Mouse (Mus musculus): ENCODE measurements at regions not wholly inside any gene's neighbourhood (a gene's known extent, or its start where the extent isn't known, plus 50 kb on each side); places are given as distances from the start of the nearest gene placed in this dataset.

DNA sequence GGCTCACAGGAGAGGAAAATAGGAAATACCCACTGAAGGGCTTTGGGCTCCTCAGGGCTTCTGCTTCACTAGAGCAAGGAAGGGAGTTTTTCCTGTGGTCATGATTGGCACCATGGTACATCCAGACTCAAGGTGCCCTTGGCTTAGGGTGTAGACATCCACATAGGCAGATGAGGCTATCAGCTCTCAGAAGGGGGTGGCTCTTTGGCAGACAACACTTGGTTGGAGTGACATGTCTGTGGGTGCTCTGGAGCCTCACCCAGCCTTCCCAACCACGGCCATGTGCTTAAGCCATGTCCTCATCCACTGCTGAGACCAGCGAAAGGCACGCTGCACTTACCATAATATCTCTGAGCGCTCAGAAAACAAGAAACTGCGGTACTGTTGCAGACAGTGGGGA, 77.8 kb upstream of the 1700025G04Rik start:
- DNase-seq (ENCODE audit: low read depth, low spot score) = no peak

DNA sequence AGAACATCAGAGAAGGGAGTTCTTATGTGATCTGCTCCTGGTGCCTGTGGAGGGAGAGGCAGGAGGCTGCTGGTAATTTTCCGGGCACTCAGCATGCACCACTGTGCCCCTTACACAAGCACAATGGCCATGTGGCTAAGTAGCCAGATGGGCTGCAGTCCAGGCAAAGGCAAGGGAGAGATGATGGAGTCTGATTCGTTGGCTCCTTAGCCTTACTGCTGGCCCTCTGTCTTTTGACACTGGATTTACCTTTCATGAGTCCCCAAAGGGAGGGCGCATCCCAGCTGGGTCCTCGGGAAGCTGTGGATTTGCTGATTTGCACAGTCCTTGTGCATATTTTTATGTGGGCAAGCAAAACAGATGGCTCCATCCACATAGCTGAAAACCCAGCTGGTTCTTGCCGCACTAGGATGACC, 75.6 kb upstream of the 1700025G04Rik start:
- no peak for DNase-seq (ENCODE audit: low read depth, low spot score)

DNA sequence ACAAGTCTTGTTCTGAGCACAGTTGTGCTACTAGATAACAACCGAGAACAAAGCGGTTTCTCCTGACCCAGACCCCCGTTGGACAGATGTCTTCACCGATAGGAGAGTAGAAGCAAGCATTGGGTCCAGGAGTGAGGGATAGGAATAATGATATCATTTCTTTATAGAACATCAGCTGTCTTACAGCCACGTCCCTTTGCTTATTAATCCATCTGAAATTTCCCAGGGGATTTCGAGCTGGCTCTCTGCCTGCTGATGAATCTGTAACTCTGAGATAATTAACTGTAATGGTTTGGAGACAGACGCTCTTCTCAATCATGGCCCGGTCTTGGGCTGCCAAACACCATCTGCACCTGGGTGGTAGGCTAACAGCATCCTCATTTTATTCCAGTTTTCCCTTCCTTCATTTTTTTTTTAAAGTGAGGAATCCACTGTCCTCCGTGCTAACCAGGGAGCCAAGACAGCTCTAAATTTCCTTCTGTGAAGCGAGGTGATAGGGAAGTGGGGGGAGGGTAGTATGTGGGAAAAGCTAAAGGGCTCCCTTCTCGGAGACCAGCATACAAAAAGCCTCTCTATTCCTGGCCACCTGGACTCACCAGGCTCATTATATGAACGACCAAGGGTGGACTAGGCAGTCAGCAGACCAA, 75.0 kb upstream of the 1700025G04Rik start:
- peak; percentile 16 for DNase-seq (ENCODE audit: low read depth, low spot score)

DNA sequence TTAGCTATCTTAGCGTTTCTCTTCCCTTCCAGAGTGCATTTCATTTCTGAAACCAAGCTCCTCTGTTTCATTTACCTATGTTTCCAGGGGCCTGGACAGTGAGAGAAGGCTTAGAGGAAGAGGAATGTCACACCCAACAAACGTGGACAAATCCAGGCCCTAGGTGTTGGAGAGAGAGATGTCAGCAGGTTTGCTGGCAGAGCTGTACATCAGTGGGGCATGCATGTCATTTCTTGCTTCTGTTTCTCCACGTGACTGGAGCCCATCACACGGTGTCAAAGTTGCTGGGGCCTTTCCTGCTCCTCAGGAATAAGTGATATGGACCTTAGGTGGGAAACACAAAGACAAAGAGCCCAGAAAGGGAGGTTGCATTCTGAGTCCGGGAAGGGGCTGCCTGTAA, 74.3 kb upstream of the 1700025G04Rik start:
- no peak for DNase-seq (ENCODE audit: low read depth, low spot score)

DNA sequence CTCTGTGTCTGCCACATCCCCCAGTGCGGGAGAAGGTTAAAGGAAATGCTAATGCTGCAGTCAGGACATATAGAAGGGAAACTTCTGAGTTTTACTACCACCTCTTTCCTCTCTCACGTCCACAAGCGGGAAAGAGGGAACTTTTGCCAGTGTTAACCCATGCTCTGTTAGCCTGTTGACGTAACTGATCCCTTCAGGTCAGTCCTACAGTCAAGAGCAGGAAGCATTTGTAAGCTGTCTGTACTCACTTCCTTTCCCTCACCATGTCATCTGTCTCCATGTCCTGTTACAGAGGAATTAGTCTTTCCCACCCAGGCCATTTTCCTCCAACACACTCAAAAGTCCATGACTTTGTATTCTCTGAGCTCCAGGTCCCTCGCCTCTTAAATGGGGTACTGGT, 62.5 kb upstream of the 1700025G04Rik start:
- DNase-seq (ENCODE audit: low read depth, low spot score) = no peak

DNA sequence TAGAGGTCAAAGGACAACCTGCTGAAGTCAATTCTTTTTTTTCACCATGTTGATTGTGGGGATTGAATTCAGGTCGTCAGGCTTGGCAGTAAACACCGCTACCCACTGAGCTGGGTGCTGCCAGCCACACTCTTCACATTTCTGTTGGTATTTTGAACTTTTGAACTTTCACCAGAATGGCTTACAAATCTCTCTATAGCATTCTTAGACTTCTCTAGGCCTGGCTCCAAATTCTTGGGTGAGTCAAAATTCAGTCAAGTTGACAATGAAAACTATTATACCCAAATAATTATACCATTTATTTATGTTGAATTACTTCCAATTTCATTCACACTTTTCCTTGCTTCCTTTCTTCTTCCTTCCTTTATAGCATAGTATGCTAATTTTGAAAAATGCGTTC, 58.8 kb upstream of the 1700025G04Rik start:
- DNase-seq (ENCODE audit: low read depth, low spot score) = no peak

DNA sequence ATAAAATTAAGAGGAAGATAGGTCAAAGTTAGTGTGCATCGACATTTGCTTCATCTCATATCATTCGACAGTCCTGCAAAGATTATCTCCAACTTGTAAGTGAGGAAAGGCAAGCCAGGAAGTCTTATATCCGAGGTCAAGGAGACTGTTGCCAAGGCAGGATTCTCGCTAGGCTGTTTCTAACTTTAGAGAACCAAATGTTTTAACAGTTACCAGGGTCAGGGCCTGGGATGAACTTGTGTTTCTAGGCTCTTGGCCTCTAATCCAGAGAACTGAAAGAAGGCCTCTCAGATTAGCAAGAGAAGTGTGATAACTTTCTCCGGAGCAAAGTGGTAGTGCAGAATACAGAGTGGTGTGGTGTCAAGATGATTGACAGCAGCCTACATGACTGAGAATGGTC, 50.2 kb upstream of the 1700025G04Rik start:
- no peak for DNase-seq (ENCODE audit: low read depth, low spot score)
